Mouse (Mus musculus) megakaryocyte, embryonic 14.5 days (primary cell): ENCODE measurements around the gene Chrna9.

Source experiments
- FLI1 ChIP-seq: IDR thresholded peaks from 2 replicates; pipeline ENCODE4 v1.6.1; 2012; ENCODE audit warnings: low read length, inconsistent platforms, mixed read lengths
- GATA1 ChIP-seq: IDR thresholded peaks from 3 replicates; pipeline ENCODE4 v1.6.1; 2012; ENCODE audit warnings: mixed read lengths, low read length, inconsistent platforms, borderline replicate concordance

DNA sequence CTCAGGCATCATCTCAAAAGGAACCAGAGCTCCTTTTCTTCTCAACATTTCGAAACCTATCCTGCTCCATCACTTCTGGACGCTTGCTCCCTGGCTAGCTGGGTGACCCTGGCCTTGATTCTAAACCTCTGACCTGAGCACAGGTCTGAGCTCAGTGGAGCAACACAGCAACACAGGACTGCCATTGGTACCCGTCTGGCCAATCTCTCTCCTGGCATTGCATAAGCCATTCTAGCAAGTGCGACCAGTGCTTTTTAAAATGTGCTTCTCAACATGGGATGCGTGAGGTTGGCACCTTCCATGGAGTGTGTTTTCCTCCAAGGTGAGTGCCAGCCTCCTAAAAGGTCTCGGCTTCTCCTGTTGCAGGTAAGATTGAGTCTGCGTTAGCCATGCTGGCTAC, 64.4 kb downstream of the Chrna9 start:
- no peak for TF ChIP-seq GATA1
- TF ChIP-seq FLI1, result no peak
